Mouse (Mus musculus): ENCODE results near the gene Gab2. TPM values are rescaled to one million over a fixed set of nuclear protein-coding genes. Genes with fewer than 3 reads are reported as not detected.

The Gab2 gene
- polyA plus RNA-seq (2012; rRNA removed): 8.4 and 12.8 TPM in 2 replicates

DNA sequence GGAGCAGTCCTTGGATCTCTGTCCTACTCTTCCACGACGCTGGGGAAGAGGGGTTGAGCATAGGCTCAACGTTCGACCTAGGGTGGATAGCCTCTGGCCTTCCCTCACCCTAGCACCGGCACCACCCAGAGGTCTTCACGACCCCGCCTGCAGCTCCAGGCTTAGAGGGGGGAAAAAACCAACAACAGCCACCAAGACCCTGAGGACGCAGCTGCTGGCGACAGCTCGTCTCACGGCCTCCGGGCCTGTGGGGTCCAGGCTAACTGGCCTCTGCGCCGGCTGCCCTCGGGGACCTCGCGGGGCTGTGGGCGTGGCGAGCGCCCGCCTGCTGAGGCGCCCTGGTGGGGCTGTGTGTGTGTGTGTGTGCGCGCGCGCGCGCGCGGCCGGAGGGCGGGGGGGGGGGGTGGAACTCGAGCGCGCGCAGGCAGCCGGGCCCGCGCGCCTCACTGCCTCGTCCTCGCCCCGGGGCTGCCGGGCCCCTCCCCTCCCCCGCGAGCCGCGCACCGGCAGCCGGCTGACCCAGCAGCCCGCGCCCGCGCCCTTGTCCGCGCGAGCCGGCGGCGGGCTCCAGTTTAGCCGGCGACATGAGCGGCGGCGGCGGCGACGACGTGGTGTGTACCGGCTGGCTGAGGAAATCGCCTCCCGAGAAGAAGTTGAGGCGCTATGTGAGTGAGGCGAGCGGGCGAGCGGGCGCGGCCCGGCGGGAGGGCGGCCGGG is at the start of gene Gab2:
Gene Gab2 (plus strand): TSS at position 345 of the 717 bp plus-strand sequence.

DNA sequence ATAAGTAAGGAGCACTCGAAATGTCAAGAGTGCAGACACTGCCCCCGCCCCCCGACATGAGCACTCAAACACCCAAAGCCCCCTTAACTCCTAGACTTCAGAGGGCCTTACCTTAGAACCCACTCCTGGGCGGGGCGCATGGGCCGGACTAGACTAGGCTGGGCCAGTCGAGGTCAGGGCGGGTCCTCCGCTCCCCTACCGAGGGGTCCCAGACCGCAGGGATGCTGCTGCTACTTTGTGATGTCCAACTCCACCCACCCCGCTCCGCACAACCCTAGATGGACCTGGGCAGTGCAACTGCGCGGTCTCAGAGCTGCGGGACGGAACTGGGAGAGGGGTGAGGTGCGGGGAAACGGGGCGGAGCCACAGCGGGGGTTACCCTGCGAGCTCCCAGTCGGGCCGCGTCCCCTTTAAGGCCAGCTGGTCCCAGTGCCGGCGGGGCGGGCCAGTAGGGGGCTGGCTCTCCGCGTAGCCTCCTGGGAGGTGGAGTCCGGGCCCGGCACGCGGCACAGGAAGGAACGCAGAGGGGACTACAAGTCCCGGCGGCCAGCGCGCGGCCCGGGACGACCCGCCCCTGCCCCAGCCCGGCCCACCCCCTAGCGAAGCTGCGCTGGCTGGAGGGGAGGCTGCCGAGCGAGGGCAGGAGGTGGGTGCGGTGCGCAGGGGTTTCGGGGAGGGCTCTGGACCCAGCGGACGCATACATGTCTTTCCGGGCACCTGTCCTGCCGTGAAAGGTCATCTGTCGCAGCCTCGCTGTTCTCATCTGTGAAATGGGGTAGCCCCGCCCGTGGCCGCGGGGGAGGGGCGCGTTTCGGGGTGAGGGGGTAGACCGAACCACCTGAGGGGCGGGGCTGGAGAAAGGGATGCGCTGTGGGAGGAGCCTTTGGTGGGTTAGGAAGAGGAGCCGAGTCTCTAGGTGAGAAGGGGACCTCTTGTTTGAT is 250.6 kb downstream of the Gab2 start, which contains the start of the genes Usp35 and Kctd21:
Gene Usp35 (minus strand): TSS at position 295 of the 941 bp plus-strand sequence.
Gene Kctd21 (plus strand): TSS at position 602 of the 941 bp plus-strand sequence.

Other genes with a start within 250 kb of the Gab2 start
- 9.0 and 11.1 TPM in 2 replicates for gene Nars2, start 130.1 kb upstream of the Gab2 start, polyA plus RNA-seq (2012; rRNA removed)